Mouse (Mus musculus) adrenal gland (tissue): ENCODE results near the gene Hist1h4d.

Source experiments
- intact Hi-C: fragments of 180-260 bp; cut with DNase I; formaldehyde crosslinking; loops from one replicate; pipeline ENCODE4 v1.15.1; 2025

The Hist1h4d gene

DNA sequence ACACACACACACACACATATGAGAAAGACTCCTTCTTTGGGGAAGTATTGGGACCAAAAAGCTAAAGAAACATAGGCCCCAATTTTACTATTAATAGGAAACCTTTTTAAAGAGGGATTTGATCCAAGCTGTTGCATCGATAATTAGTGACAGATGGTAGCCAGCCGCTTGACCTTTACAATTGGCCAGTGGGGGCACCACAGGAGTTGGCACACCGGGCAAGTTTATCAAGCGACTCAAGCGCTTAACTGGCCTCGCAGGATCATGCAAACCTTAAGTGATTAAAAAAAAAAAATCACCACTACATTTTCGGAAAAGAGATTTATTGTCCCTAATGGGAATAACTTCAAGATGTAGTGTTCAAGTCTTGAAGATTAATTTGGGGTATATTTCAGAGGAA, 11.2 kb downstream of the Hist1h4d start:
- intact Hi-C loops = loop anchor here (10.0 kb wide), 1 partner anchor 168 kb away; the partner anchor contains the start of gene Abt1

DNA sequence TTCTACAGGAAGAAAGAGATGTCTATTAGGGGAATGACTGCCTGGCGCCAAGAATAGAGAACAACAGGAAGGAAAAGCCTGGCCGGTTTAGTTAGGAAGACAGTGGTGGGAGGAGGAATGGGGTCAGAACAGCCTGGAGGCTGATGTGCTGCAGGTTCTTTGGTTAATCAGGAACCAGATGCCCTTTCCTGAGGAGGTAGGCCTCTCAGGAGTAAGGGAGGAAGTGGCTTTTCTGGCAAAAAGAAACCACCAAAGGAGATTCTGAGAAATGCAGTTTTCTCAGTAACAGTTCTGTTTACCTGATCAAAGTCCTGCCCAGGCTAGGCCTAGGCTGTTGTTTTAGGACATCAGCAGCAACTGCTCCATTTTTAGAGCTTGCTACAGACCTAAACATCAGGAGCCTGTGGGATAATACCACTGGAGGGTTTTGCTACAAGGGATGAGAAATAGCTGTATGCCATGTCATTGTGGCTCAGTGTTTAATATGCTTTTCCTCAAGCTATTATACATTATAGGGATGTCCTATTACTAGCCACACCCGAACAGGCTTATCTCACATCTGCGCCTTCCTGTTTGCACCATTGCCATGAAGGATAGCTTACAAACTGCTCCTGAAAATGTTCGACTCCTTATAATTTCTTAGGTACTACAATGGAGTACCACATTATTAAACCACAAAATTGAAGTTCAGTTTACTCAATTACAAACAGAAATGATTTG, 11.8 kb downstream of the Hist1h4d start:
- intact Hi-C loops = loop anchor here (10.0 kb wide), 1 partner anchor 168 kb away; the partner anchor contains the start of gene Abt1

DNA sequence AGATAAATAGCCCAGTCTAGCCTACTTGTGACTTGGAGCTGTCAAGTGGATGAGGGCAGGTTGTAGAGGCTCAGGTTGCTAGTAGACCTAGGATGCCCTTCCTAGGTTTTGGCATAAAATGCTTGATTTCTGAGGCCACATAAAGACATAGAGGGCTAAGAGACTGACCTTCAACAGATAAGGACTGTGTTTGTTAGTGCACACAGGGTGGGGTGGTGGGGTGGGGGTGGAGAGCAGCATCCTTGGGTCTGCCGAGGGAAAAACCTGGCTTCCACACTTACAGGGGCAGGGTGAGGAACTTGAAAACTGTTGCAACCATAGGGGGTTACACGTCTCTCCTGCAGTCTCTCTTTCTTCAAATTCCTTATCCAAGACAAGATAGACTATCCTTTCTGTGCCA, 13.8 kb downstream of the Hist1h4d start:
- intact Hi-C loops = loop anchor here (10.0 kb wide), 1 partner anchor 170 kb away; the partner anchor contains the start of gene Abt1

- intact Hi-C loops = loop anchor here (10.0 kb wide), 1 partner anchor 171 kb away; the partner anchor contains the start of gene Abt1
Observed at GRCm38 (mm10) chr13:23595622-23596372, 14.4 kb downstream of the Hist1h4d start.

GRCm38 (mm10) chr13:23597957-23598356, 16.6 kb downstream of the Hist1h4d start:
- intact Hi-C loops = loop anchor here (10.0 kb wide), 1 partner anchor 173 kb away; the partner anchor contains the start of gene Abt1

GRCm38 (mm10) chr13:23603182-23603699, 21.8 kb downstream of the Hist1h4d start:
- intact Hi-C loops = no loop called here

DNA sequence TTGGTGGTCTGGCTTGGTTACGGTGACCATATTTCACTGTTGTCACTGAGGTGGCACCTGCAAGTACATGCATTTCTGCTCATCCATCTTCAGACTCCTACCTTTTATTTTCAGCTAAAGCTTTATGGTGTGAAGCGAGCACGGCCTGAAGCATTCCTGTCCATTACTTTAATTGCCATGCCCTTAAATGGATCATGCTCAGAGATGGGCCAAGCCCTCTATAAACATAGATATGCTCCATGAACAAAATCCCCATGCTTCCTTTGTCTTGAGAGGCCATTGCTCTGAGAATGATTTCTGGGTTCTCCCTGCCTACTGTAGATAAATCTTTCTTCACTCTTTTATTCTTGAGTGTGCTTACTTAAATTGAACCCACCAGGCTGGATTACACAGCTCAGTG, 23.1 kb downstream of the Hist1h4d start:
- intact Hi-C loops = no loop called here

GRCm38 (mm10) chr13:23605052-23605451, 23.7 kb downstream of the Hist1h4d start:
- intact Hi-C loops = no loop called here

DNA sequence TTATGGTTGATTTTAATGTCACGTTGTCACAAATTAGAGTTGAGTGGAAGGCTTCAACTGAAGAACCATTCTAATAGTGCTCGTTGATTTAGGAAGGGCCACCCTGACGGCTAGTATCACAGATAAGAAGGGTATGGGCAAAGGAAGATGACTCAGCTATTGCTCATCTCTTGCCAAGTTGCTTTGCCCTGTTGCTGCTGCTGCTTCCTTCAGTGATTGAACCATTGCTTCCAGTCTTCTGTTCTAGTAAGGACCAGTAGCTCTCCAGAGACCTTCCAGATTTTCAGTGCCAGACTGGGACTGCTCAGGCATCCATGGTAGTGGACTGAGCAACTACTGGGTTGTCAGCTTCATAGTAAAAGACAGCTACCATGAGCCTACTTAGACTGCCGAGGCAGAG, 27.8 kb downstream of the Hist1h4d start:
- intact Hi-C loops = no loop called here

- intact Hi-C loops = no loop called here
Observed at GRCm38 (mm10) chr13:23609844-23610243, 28.4 kb downstream of the Hist1h4d start.

DNA sequence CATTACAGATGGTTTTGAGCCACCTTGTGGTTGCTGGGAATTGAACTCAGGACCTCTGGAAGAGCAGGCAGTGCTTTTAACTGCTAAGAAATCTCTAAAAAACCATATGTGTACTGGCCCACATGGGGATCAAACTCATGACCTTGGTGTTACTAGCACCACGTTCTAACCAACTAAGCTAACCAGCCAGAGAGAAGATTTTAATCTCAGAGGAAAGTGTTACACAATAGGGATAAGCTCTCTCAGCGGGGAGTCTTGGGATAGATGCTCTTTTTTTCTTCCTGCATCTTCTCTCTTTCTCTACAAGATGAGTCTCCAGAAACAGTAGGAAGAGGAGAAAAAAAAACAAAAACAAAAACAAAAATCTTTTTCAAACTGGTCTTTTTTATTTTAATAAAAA, 29.0 kb downstream of the Hist1h4d start:
- intact Hi-C loops = no loop called here

GRCm38 (mm10) chr13:23611638-23612037, 30.2 kb downstream of the Hist1h4d start:
- intact Hi-C loops = no loop called here

- intact Hi-C loops = no loop called here
Observed at GRCm38 (mm10) chr13:23620056-23620732, 38.8 kb downstream of the Hist1h4d start.

- intact Hi-C loops = no loop called here
Observed at GRCm38 (mm10) chr13:23620733-23621531, 39.5 kb downstream of the Hist1h4d start, which contains the start of gene Hist1h2be. TSS of gene Hist1h2be (minus strand) at chr13:23621124.

DNA sequence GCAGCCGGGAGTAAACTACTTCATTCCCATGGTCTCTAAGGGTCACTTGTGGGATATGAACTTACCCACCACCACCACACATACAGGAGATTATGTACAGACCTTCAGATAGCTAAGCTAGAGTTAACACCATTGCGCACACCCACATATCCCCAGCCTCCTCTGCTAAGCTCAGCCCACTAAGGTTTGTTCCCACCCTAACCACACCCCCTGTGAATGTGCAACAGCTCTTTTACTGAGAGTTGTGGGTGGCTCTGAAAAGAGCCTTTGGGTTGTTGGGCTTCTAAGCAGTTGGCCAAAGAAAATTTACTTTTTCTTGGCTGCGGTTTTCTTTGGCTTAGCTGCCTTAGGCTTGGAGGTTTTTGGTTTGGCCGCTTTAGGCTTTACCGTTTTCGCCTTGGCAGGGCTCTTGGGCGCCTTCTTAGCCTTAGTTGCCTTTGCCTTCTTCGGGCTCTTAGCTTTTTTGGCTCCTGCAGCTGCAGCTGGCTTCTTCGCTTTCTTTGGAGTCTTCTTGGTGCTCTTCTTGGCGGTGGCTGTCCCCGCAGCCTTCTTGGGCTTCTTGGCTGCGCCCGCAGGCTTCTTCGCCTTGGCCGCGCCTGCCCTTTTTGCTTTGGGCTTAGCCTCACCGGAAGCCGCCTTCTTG, 40.3 kb downstream of the Hist1h4d start:
- intact Hi-C loops = loop anchor here (2.0 kb wide), 1 partner anchor 61 kb away; the partner anchor contains the start of gene Hist1h2ac

DNA sequence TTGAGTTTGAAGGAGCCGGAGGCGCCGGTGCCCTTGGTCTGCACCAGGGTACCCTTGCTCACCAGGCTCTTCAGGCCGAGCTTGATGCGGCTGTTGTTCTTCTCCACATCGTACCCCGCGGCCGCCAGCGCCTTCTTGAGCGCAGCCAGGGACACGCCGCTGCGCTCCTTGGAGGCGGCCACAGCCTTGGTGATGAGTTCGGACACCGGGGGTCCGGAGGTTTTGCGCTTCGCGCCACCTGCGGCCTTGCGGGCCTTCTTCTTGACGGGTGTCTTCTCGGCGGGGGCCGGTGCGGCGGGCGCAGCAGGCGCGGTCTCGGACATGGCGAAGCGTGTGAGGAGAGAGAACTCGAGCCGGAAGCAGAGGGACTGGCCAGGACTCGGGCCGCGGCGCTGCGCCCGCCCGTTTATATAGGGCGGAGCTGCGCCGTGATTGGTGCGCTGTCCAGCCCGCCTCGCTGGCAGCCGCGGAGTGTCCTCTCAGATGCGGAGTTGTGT, 40.8 kb downstream of the Hist1h4d start, which contains the start of gene Hist1h1e:
Gene Hist1h1e, minus strand, starts transcription at position 384 of the 497 bp plus-strand sequence.
- intact Hi-C loops = loop anchor here (2.0 kb wide), 1 partner anchor 61 kb away; the partner anchor contains the start of gene Hist1h2ac

DNA sequence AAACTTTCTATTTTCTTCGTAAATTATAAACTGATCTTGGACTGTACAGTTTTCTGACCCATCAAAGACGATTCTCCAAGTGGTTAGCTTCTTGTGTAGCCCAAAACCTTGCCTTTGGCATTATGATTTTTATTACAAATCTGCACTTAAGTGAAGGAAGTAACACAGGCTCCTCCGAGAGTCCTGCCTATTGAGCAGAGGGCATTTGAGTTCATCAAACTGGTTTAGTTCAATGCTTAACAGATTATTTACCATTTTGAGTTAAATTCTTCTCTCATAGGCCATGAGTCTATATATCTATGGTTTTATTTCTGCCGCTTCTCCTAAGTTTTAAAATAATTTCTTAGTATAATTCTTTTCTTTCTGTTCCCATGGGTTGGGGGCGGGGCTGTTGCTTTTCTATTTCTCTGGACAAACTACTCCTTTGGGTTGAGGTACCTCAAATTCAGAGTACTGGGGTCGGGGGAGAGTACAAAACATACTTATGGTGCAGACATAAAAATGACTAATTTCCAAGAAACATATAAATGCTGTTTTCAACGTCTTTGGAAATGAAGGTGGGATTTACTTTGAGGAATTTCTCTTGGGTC, 41.6 kb downstream of the Hist1h4d start:
- intact Hi-C loops = loop anchor here (2.0 kb wide), 1 partner anchor 60 kb away; the partner anchor contains the start of gene Hist1h2ac

DNA sequence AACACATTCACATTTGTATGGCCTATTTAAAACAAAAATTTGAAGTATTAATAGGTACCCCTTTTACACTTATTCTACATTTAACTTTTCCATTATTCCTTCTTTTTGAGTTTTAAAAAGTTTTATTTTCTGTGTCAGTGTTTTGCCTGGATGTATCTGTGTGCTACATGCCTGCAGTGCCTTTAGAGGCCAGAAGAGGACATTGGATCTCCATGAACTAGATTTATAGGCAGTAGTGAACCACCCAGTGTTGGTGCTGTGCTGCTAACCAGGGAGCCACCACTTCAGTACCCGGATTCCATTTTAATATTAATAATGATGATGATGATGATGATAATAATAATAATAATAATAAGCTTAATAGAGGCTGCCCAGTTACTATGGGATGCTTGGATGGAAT, 49.3 kb downstream of the Hist1h4d start:
- intact Hi-C loops = no loop called here
